In genomic region chr9:115088295-115088993, GRCm38 (mm10) we compare ENCODE assay signal across 8 mouse cellular contexts.
DNase-seq lines count a peak whose midpoint lies in the region; ATAC-seq and TF ChIP-seq lines count a peak whose summit lies in the region.

No protein-coding gene starts in this region.

- peaks cover 5% of the 10 kb centered on the region; the same call in 1 of the 2 replicates for H3K4me1 ChIP-seq in embryonic facial prominence, embryonic 12.5 days
- H3K4me1 ChIP-seq in intestine, postnatal 0 days (replicated peaks; ENCODE audit: control insufficient read depth, insufficient read depth, low read length) = no peaks in the 10 kb centered on the region
- H3K4me1 ChIP-seq in midbrain, embryonic 11.5 days (ENCODE audit: control insufficient read depth, insufficient read depth, low read length) = no peaks in the 10 kb centered on the region
- H3K4me1 ChIP-seq in spleen, adult 2 months (ENCODE audit: control insufficient read depth, insufficient read depth, insufficient read length) = no peaks in the 10 kb centered on the region

- WGBS in embryonic facial prominence, embryonic 12.5 days = 42% methylated on average over 17 of the region's 17 CpGs
- 46% methylated on average over 17 of the region's 17 CpGs for WGBS in intestine, postnatal 0 days
- WGBS in midbrain, embryonic 11.5 days = 62% methylated on average over 17 of the region's 17 CpGs
- 59% methylated on average over 17 of the region's 17 CpGs for WGBS in spleen, adult 2 months

- H3K36me3 ChIP-seq in embryonic facial prominence, embryonic 12.5 days = no peaks in the 10 kb centered on the region
- H3K36me3 ChIP-seq in intestine, postnatal 0 days (ENCODE audit: control insufficient read depth, insufficient read depth) = no peaks in the 10 kb centered on the region
- no peaks in the 10 kb centered on the region for H3K36me3 ChIP-seq in midbrain, embryonic 11.5 days (ENCODE audit: control insufficient read depth, insufficient read depth, low read length)
- no peaks in the 10 kb centered on the region for H3K36me3 ChIP-seq in spleen, adult 2 months (ENCODE audit: control insufficient read depth, insufficient read depth, low read length)

- H3K27me3 ChIP-seq in embryonic facial prominence, embryonic 12.5 days = no peaks in the 10 kb centered on the region
- no peaks in the 10 kb centered on the region for H3K27me3 ChIP-seq in intestine, postnatal 0 days (replicated peaks; ENCODE audit: control insufficient read depth, insufficient read depth, low read length)
- no peaks in the 10 kb centered on the region for H3K27me3 ChIP-seq in midbrain, embryonic 11.5 days (ENCODE audit: control insufficient read depth, insufficient read depth, low read length)
- H3K27me3 ChIP-seq in spleen, adult 2 months (ENCODE audit: control insufficient read depth, insufficient read depth, low read length) = no peaks in the 10 kb centered on the region

- ATAC-seq in embryonic facial prominence, embryonic 12.5 days (ENCODE audit: insufficient number of reproducible peaks, insufficient read depth, low FRiP score, low TSS enrichment) = peak; percentile 69; the same call in 1 of the 2 replicates
- ATAC-seq in intestine, postnatal 0 days = peak; percentile 65
- peak; percentile 82 for ATAC-seq in midbrain, embryonic 11.5 days (ENCODE audit: low FRiP score)

- H3K27ac ChIP-seq in embryonic facial prominence, embryonic 12.5 days = 0 out of 2 replicates have a peak overlapping the region, but pooled peaks have one; percentile 19
- H3K27ac ChIP-seq in intestine, postnatal 0 days (ENCODE audit: low read depth, low read length) = no peak overlapping the region
- no peak overlapping the region for H3K27ac ChIP-seq in midbrain, embryonic 11.5 days (ENCODE audit: low read depth, low read length)
- no peak overlapping the region for H3K27ac ChIP-seq in spleen, adult 2 months (ENCODE audit: insufficient read depth, low read length)

- intact Hi-C loops in left cerebral cortex, postnatal 36 days (cut with DNase I) = loop anchor here (5.0 kb wide), 1 partner anchor 174 kb away; no protein-coding TSS in a partner anchor

- H3K4me3 ChIP-seq in embryonic facial prominence, embryonic 12.5 days = no peak overlapping the region
- no peak overlapping the region for H3K4me3 ChIP-seq in intestine, postnatal 0 days (ENCODE audit: low read depth, low read length)
- no peak overlapping the region for H3K4me3 ChIP-seq in midbrain, embryonic 11.5 days (ENCODE audit: low read depth, low read length)
- H3K4me3 ChIP-seq in spleen, adult 2 months (ENCODE audit: extremely low read depth, insufficient read depth, insufficient read length) = no peak overlapping the region

- H3K9me3 ChIP-seq in embryonic facial prominence, embryonic 12.5 days = peaks cover 9% of the 10 kb centered on the region; the same call in 1 of the 2 replicates
- H3K9me3 ChIP-seq in intestine, postnatal 0 days (ENCODE audit: control insufficient read depth) = no peaks in the 10 kb centered on the region
- H3K9me3 ChIP-seq in midbrain, embryonic 11.5 days (ENCODE audit: control insufficient read depth, low read length) = no peaks in the 10 kb centered on the region

- TF ChIP-seq CTCF in intestine, postnatal 0 days (IDR thresholded peaks at IDR 0.05; ENCODE audit: low read depth) = peak; percentile 98
- peak; percentile 50; the same call in 1 of the 2 replicates for TF ChIP-seq CTCF in spleen, adult 2 months (IDR thresholded peaks at IDR 0.05; ENCODE audit: extremely low read depth, insufficient read depth, insufficient read length, insufficient replicate concordance)

- peak; percentile 17 to 54 for DNase-seq in urinary bladder, adult 18-20 months (ENCODE audit: low spot score in 2 of 2)
- no peak for DNase-seq in urinary bladder, postnatal 10 days (ENCODE audit: low spot score)
- peak; percentile 97 for DNase-seq in heart, adult 11 months
- peak; percentile 60 to 61 for DNase-seq in left cerebral cortex, postnatal 36 days (ENCODE audit: low spot score in 2 of 2)
- peak; percentile 87 for DNase-seq in midbrain, embryonic 11.5 days (ENCODE audit: low spot score, missing footprints)
- peak; percentile 46 to 54 for DNase-seq in spleen, adult 2 months (ENCODE audit: low read depth in 1 of 2, low spot score in 2 of 2)

- no peak for TF ChIP-seq POLR2A in spleen, adult 2 months (IDR thresholded peaks at IDR 0.05; ENCODE audit: low read depth, low read length)

- H3K9ac ChIP-seq in embryonic facial prominence, embryonic 12.5 days = no peak overlapping the region
- H3K9ac ChIP-seq in intestine, postnatal 0 days (ENCODE audit: low read depth, low read length) = no peak overlapping the region
- H3K9ac ChIP-seq in midbrain, embryonic 11.5 days (ENCODE audit: low read length) = no peak overlapping the region

- H3K4me2 ChIP-seq in embryonic facial prominence, embryonic 12.5 days (replicated peaks) = no peak overlapping the region
- H3K4me2 ChIP-seq in intestine, postnatal 0 days (replicated peaks; ENCODE audit: low read depth) = peak overlapping the region; percentile 24; the same call in 1 of the 2 replicates
- no peak overlapping the region for H3K4me2 ChIP-seq in midbrain, embryonic 11.5 days
